Mouse (Mus musculus): ENCODE data around the gene Smg7. TPM values are rescaled to one million over a fixed set of nuclear protein-coding genes. Genes with fewer than 3 reads are reported as not detected.
A peak's percentile ranks its signal among the peaks of the same experiment; 100 is the strongest.

The Smg7 gene
- total RNA-seq, 1 experiment = 88.4 TPM

DNA sequence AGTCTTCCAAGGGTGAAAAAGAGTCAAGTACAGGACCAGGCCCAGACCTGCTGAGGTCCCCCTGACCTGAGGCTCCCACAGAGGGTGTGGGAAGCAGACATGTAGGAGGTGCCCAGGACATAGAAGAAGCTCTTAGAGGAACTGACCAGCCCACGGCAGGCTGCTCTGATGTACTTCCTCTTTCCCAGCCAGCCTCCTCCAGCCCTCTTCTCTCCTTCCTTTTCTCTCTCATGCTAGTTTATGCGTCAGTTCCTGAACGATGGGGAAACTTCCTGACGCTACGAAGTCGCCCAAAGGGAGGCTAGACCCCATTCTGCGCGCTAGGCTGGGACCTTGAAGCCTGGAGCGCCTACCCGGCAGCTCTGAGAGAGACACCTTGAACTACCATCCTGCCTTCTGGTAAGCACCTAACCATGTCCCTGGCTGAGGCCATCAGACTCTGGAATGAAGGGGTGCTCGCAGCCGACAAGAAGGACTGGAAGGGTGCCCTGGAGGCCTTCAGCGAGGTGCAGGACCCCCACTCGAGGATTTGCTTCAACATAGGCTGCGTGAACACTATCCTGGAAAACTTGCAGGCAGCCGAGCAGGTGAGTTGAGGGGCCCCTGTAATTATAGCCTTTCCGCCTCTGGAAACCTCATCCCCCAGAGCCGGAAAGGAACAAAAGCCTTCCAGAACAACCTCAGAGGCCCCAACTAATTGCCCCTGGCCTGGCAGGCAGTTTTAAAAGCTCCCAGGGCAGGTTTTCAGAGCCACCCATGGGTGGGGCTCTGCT is 94.6 kb downstream of the Smg7 start:
- peaks cover 5 to 12% of the 10 kb centered on the region in 2 experiments; a peak in 2 of 4 replicates for H3K4me1 ChIP-seq (ENCODE audit: control insufficient read depth in 2 of 2, insufficient read depth in 2 of 2, low read length in 2 of 2, poor library complexity in 1 of 2)
- no peak for DNase-seq (ENCODE audit: low read depth, low spot score)
- no peaks in the 10 kb centered on the region for H3K36me3 ChIP-seq (ENCODE audit: control insufficient read depth, insufficient read depth, low read length, poor library complexity, severe bottlenecking)
- no peak overlapping the region for H3K9ac ChIP-seq (ENCODE audit: insufficient read depth, low read depth, low read length, poor library complexity, severe bottlenecking)
- H3K9me3 ChIP-seq (ENCODE audit: control insufficient read depth, insufficient read depth, low read depth, low read length) = no peaks in the 10 kb centered on the region
- H3K4me3 ChIP-seq (ENCODE audit: insufficient read depth in 1 of 2, low read depth in 1 of 2, low read length in 2 of 2, poor library complexity in 1 of 2, severe bottlenecking in 1 of 2) = no peak overlapping the region
- no peak overlapping the region for H3K27ac ChIP-seq (ENCODE audit: insufficient read depth, low read depth, low read length, poor library complexity, severe bottlenecking)
- TF ChIP-seq HCFC1 (IDR thresholded peaks at IDR 0.05; ENCODE audit: borderline replicate concordance, insufficient read depth, low read length) (no peak), MAFK (IDR thresholded peaks at IDR 0.05; ENCODE audit: insufficient read depth, low read depth, low read length) (no peak), ZNF384 (IDR thresholded peaks at IDR 0.05; ENCODE audit: low read depth, low read length) (no peak), ZC3H11A (IDR thresholded peaks at IDR 0.05; ENCODE audit: borderline replicate concordance, low read depth, low read length) (no peak), CHD2 (IDR thresholded peaks at IDR 0.05; ENCODE audit: low read depth, low read length) (no peak)
- in situ Hi-C loops (cut with MboI; ENCODE audit: low sequenced_read_pairs in 2 of 2, unreplicated experiment in 2 of 2) = no loop called here

DNA sequence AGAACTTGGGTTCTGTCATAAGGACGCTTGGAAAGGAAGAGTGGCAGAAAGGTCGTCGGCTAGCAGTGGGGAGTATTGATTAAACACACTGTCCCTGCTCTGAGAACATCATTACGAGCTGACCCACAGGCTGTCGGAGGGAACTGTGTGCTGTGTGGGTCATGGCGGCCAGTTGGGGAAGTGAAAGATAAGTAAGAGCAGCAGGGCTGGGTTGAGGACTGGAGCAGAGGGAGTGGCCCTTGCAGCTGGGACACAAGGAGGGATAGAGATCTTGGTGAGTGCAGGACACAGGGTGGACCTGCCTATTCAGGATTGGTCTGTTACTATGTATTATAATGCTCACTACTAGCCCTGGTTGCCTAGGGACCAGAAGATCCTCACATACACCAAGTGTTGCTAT is 97.5 kb downstream of the Smg7 start:
- no peak overlapping the region for H3K4me3 ChIP-seq (ENCODE audit: insufficient read depth in 1 of 2, low read depth in 1 of 2, low read length in 2 of 2, poor library complexity in 1 of 2, severe bottlenecking in 1 of 2)
- H3K27ac ChIP-seq (ENCODE audit: insufficient read depth, low read depth, low read length, poor library complexity, severe bottlenecking) = no peak overlapping the region
- peaks cover 5 to 17% of the 10 kb centered on the region in 2 experiments; a peak in 2 of 4 replicates for H3K4me1 ChIP-seq (ENCODE audit: control insufficient read depth in 2 of 2, insufficient read depth in 2 of 2, low read length in 2 of 2, poor library complexity in 1 of 2)
- H3K9ac ChIP-seq (ENCODE audit: insufficient read depth, low read depth, low read length, poor library complexity, severe bottlenecking) = no peak overlapping the region
- TF ChIP-seq MAFK (IDR thresholded peaks at IDR 0.05; ENCODE audit: insufficient read depth, low read depth, low read length) (no peak), CHD2 (IDR thresholded peaks at IDR 0.05; ENCODE audit: low read depth, low read length) (no peak), HCFC1 (IDR thresholded peaks at IDR 0.05; ENCODE audit: borderline replicate concordance, insufficient read depth, low read length) (no peak), ZC3H11A (IDR thresholded peaks at IDR 0.05; ENCODE audit: borderline replicate concordance, low read depth, low read length) (no peak), ZNF384 (IDR thresholded peaks at IDR 0.05; ENCODE audit: low read depth, low read length) (no peak)
- no peaks in the 10 kb centered on the region for H3K9me3 ChIP-seq (ENCODE audit: control insufficient read depth, insufficient read depth, low read depth, low read length)
- in situ Hi-C loops (cut with MboI; ENCODE audit: low sequenced_read_pairs in 2 of 2, unreplicated experiment in 2 of 2) = no loop called here
- DNase-seq (ENCODE audit: low read depth, low spot score) = no peak
- H3K36me3 ChIP-seq (ENCODE audit: control insufficient read depth, insufficient read depth, low read length, poor library complexity, severe bottlenecking) = no peaks in the 10 kb centered on the region

DNA sequence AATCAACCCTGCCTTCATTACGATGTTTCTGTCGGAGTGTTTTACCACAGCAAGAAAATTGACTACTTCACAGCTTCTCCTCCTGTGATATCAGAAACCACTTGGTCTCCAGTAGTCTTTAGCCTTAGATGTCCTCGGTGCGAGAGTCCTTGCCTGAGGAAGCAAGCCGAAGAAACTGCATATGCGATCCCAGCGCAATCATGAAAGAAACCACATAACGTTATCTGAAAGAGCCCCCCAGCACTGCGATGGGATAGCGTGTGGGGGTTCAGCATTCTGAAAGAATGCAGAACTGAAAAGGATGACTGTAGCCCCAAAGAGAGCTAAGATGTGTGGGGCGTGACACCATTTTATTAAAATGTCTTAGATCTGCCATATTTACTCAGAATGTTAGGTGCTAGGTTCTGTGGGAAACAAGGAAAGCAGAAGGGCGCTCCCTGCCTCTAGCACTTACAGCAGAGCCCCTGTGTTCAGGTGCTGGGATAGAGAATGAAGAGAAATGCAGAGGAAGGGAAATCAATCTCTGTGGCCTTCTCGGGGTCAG is 101.7 kb downstream of the Smg7 start:
- DNase-seq (ENCODE audit: low read depth, low spot score) = no peak
- TF ChIP-seq HCFC1 (IDR thresholded peaks at IDR 0.05; ENCODE audit: borderline replicate concordance, insufficient read depth, low read length) = no peak
- TF ChIP-seq ZC3H11A (IDR thresholded peaks at IDR 0.05; ENCODE audit: borderline replicate concordance, low read depth, low read length) = no peak
- H3K36me3 ChIP-seq (ENCODE audit: control insufficient read depth, insufficient read depth, low read length, poor library complexity, severe bottlenecking) = no peaks in the 10 kb centered on the region
- H3K27ac ChIP-seq (ENCODE audit: insufficient read depth, low read depth, low read length, poor library complexity, severe bottlenecking) = no peak overlapping the region
- peaks cover 7 to 30% of the 10 kb centered on the region in 2 experiments; a peak in 3 of 4 replicates for H3K4me1 ChIP-seq (ENCODE audit: control insufficient read depth in 2 of 2, insufficient read depth in 2 of 2, low read length in 2 of 2, poor library complexity in 1 of 2)
- H3K9me3 ChIP-seq (ENCODE audit: control insufficient read depth, insufficient read depth, low read depth, low read length) = no peaks in the 10 kb centered on the region
- H3K9ac ChIP-seq (ENCODE audit: insufficient read depth, low read depth, low read length, poor library complexity, severe bottlenecking) = no peak overlapping the region
- in situ Hi-C loops (cut with MboI; ENCODE audit: low sequenced_read_pairs in 2 of 2, unreplicated experiment in 2 of 2) = no loop called here
- no peak overlapping the region for H3K4me3 ChIP-seq (ENCODE audit: insufficient read depth in 1 of 2, low read depth in 1 of 2, low read length in 2 of 2, poor library complexity in 1 of 2, severe bottlenecking in 1 of 2)

DNA sequence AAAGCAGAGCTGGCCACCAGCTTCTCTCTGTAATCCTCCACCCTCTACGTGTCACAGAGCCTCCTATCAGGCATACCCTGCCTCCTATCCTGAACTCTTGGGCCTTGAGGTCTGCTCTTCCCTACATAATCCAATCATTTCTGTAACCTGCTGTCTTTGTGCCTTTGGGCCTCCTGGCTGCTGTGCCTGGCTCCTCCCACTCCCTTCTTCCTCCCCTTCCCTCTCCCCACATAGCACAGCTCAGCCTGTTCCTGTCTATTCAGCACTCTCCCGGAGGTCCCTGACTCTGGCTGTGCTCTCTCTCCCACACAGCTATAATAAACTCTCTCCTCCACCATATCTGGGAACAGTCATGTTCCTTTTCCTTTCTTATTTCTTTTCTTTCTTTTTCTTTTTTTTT is 102.5 kb downstream of the Smg7 start, which contains the start of gene Ncf2:
Gene Ncf2, plus strand, starts transcription at position 298 of the 400 bp plus-strand sequence.
- H3K27ac ChIP-seq (ENCODE audit: insufficient read depth, low read depth, low read length, poor library complexity, severe bottlenecking) = no peak within 1 kb of the TSS
- in situ Hi-C loops (cut with MboI; ENCODE audit: low sequenced_read_pairs in 2 of 2, unreplicated experiment in 2 of 2) = loop anchor here (25.0 kb wide), 2 partner anchors 287 to 587 kb away; no protein-coding TSS in a partner anchor
- peaks cover 10 to 33% of the 10 kb centered on the region in 2 experiments; a peak in 3 of 4 replicates for H3K4me1 ChIP-seq (ENCODE audit: control insufficient read depth in 2 of 2, insufficient read depth in 2 of 2, low read length in 2 of 2, poor library complexity in 1 of 2)
- no peak within 1 kb of the TSS for H3K9ac ChIP-seq (ENCODE audit: insufficient read depth, low read depth, low read length, poor library complexity, severe bottlenecking)
- H3K9me3 ChIP-seq (ENCODE audit: control insufficient read depth, insufficient read depth, low read depth, low read length) = no peaks in the 10 kb centered on the region
- H3K4me3 ChIP-seq (ENCODE audit: insufficient read depth in 1 of 2, low read depth in 1 of 2, low read length in 2 of 2, poor library complexity in 1 of 2, severe bottlenecking in 1 of 2) = no peak within 1 kb of the TSS
- DNase-seq (ENCODE audit: low read depth, low spot score) = no peak
- TF ChIP-seq ZNF384 (IDR thresholded peaks at IDR 0.05; ENCODE audit: low read depth, low read length) = no peak
- TF ChIP-seq ZC3H11A (IDR thresholded peaks at IDR 0.05; ENCODE audit: borderline replicate concordance, low read depth, low read length) = no peak
- TF ChIP-seq HCFC1 (IDR thresholded peaks at IDR 0.05; ENCODE audit: borderline replicate concordance, insufficient read depth, low read length) = no peak
- peak; percentile 60; the same call in 1 of the 2 replicates for TF ChIP-seq MAFK (IDR thresholded peaks at IDR 0.05; ENCODE audit: insufficient read depth, low read depth, low read length)
- no peak for TF ChIP-seq CHD2 (IDR thresholded peaks at IDR 0.05; ENCODE audit: low read depth, low read length)
- no peaks in the 10 kb centered on the region for H3K36me3 ChIP-seq (ENCODE audit: control insufficient read depth, insufficient read depth, low read length, poor library complexity, severe bottlenecking)

Data from ES-E14 (cell line).